Mouse (Mus musculus) E14TG2a.4 (cell line): ENCODE data around the gene Sync.

Experiments
- CTCF ChIP-seq: conservative IDR thresholded peaks from 2 replicates; pipeline ENCODE4 v1.5.1; 2014; ENCODE audit warnings: low read length
- NANOG ChIP-seq: IDR thresholded peaks from 2 replicates; pipeline ENCODE4 v1.6.1; 2014; ENCODE audit warnings: borderline replicate concordance, low read length, mixed read lengths
- POU5F1 ChIP-seq: IDR thresholded peaks from 2 replicates; pipeline ENCODE4 v1.6.1; 2014; ENCODE audit warnings: low read length, borderline replicate concordance

GRCm38 (mm10) chr4:129292831-129293230 lies 5.4 kb downstream of the Sync start:
- TF ChIP-seq CTCF (no peak), NANOG (no peak), POU5F1 (no peak)
